Mouse (Mus musculus) forebrain, embryonic 10.5 days (tissue): ENCODE results near the gene Pqbp1. TPM values are rescaled to one million over a fixed set of nuclear protein-coding genes. Genes with fewer than 3 reads are reported as not detected.
A peak's percentile ranks its signal among the peaks of the same experiment; 100 is the strongest.

Experiments used
- DNase-seq: peaks from one replicate; pipeline ENCODE4 v3.0.0-alpha.2; 2017; ENCODE audit warnings: low spot score; ENCODE audit errors: extremely low spot score
- H3K27ac ChIP-seq: fragments of 300-500 bp; sonication (generic); 2 replicates; pipeline ENCODE4 v1.5.1; 2016; ENCODE audit warnings: mild to moderate bottlenecking
- H3K27me3 ChIP-seq: fragments of 300-500 bp; sonication (generic); 2 replicates; pipeline ENCODE4 v1.6.1; 2016; ENCODE audit warnings: mild to moderate bottlenecking; ENCODE audit not compliant: poor library complexity, severe bottlenecking
- H3K36me3 ChIP-seq: fragments of 300-500 bp; sonication (generic); replicated peaks from 2 replicates; pipeline ENCODE4 v1.6.1; 2016; ENCODE audit warnings: mild to moderate bottlenecking, moderate library complexity
- H3K4me1 ChIP-seq: fragments of 300-500 bp; sonication (generic); 2 replicates; pipeline ENCODE4 v1.6.1; 2016
- H3K4me3 ChIP-seq: fragments of 300-500 bp; sonication (generic); 2 replicates; pipeline ENCODE4 v1.5.1; 2016; ENCODE audit warnings: mild to moderate bottlenecking, moderate library complexity
- H3K9me3 ChIP-seq: fragments of 300-500 bp; sonication (generic); 2 replicates; pipeline ENCODE4 v1.6.1; 2016; ENCODE audit warnings: mild to moderate bottlenecking, moderate library complexity
- WGBS: fragments of 180-500 bp; shearing (Covaris S2); methylation state at CpG from one replicate; pipeline ENCODE4 v1.1.7; 2016; 5-methylcytosine and 5-hydroxymethylcytosine counted together
- polyA plus RNA-seq: library from polyadenylated mRNA; unstranded; fragments of >200 nt; fragmentation: Nextera tagmentation; extraction: Ambion mirVana; gene quantifications from 2 replicates; pipeline ENCODE4 v1.2.1, GENCODE M21; 2016

Pqbp1 gene
- 128 and 129 TPM in 2 replicates for polyA plus RNA-seq

DNA sequence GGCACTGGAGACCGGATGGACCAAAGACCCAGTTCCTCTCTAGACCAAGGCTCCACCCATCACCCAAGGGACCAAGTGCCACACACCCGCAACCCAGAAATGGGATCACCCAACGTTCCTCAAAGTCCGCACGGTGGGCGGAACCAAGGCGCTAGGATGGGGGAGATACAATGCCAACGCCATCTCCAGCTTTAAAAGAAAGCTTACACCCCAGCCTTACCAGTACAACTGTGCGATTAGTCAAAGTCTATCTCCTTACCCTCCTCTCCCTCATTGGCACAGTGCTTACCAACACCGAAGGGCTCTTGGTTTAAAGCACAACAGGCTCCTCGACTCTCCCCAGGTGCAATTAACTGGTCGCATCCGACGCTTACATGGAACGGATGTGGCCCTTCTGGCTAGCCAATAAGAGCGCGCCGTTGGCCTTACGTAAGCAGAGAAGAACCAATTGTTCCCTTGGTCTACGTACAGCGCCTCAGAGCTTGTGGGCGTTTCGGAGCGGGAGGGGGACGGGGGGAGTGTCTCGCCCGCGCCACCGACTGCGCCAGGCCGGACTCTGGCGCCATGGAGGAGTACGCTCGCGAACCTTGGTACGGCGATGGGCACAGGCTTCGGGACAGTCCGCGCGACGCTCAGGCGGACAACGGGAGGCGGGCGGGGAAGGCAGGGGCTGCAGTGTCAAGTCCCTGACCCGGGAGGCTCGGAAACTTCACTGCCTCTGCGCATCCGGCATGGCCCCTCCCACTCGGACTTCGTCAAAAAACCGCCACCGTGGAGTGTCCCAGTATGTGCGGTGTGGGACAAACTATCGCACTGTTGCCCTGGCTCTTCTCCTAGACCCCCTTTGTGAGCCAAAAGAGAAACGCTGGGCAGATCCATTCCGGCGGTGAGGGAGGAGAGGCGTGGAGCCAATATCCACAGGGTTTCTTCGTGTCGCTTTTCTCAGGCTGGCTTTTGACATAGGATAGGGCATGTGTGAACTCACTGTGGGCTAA is at the start of gene Pqbp1, which contains the start of gene Timm17b:
TSS of gene Pqbp1 (minus strand) at position 390 of the 995 bp plus-strand sequence.
TSS of gene Timm17b (plus strand) at position 478 of the 995 bp plus-strand sequence.
- Histone ChIP-seq H3K27ac (peak within 1 kb of the TSS; percentile 88), H3K27me3 (no peaks in the 10 kb centered on the region), H3K9me3 (no peaks in the 10 kb centered on the region), H3K4me1 (peaks cover 11% of the 10 kb centered on the region), H3K4me3 (peak within 1 kb of the TSS; percentile 63), H3K36me3 (peaks cover 29% of the 10 kb centered on the region)
- 14% methylated on average over 62 of the region's 62 CpGs for WGBS
- DNase-seq = peak; percentile 81

DNA sequence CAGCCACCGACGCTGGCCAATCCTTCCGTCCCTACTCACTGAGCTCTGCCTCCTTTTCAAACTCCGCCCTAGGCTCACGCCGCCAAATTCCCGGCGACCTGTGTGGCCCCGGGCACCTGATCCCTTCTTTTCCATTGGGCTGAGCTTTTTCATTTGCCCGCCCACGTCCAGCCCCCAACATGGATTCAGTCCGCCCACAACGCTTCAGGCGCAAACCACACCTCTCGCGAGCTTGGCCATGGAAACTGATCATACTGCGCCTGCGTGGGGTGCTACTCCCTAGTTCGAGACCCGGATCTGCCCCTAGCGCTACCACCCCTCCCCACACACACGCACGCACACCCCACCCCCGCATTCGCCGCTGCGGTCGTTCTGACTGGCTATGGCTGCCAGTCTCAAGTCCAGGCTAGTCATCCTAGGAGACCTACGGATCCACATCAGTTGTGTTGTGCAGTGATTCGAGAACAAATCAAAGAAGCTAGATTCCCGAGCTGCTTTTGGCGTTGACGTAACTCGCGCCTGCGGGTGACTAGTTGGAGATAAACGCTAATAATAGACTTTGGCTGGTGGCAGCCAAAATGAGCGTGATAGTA is 48.9 kb upstream of the Pqbp1 start:
- Histone ChIP-seq H3K27me3 (no peaks in the 10 kb centered on the region), H3K4me1 (peaks cover 17% of the 10 kb centered on the region), H3K36me3 (peaks cover 24% of the 10 kb centered on the region), H3K27ac (peak overlapping the region; percentile 85), H3K9me3 (peaks cover 5% of the 10 kb centered on the region; the same call in 1 of the 2 replicates), H3K4me3 (peak overlapping the region; percentile 58)
- DNase-seq = peak; percentile 92
- 15% methylated on average over 38 of the region's 38 CpGs for WGBS

DNA sequence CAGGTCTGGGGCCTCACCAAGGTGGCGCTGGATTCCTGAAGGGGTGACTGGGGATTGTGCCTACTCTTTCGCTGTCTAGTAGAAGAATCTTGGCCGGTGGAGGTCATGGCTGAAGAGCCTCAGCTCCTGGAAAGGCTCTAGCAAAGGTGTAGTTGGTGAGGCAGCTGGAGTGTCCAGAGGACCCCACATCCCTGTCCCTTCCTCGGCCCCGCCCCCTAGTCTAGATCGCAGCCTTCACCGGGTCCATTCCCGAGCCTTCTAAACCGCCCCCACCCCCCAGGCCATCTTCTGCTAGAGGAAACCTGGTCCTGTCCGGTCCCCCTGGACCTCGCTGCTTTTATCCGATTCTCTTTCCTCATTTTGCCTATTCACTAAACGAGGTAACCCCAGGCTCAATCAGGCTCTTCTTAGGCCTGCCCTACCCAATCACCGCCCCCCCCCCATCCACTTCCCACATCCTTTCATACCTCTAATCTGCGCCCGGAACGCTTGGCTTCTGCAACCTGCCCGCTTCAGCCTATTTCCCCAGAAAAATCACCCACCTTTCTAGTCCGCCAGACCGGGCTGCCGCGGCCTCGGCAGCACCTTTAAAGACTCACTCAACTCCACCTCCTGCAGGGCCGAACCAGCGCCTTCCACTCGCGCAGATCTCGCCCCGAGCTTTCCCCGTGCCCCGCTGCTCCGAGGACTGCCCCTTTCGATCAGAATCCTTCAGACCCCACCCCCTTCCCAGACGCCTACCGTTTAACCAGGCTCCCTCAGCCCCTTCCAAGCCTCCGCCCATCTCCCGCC is 48.2 kb upstream of the Pqbp1 start, which contains the start of gene Hdac6:
TSS of gene Hdac6 (minus strand) at position 782 of the 792 bp plus-strand sequence.
- 19% methylated on average over 37 of the region's 37 CpGs for WGBS
- DNase-seq = no peak
- H3K27me3 ChIP-seq = no peaks in the 10 kb centered on the region
- H3K4me1 ChIP-seq = peaks cover 17% of the 10 kb centered on the region
- peaks cover 24% of the 10 kb centered on the region for H3K36me3 ChIP-seq
- H3K4me3 ChIP-seq = peak within 1 kb of the TSS; percentile 58
- peak within 1 kb of the TSS; percentile 85 for H3K27ac ChIP-seq
- peaks cover 5% of the 10 kb centered on the region; the same call in 1 of the 2 replicates for H3K9me3 ChIP-seq

GRCm38 (mm10) chrX:7945618-7946017 is 46.5 kb upstream of the Pqbp1 start:
- peaks cover 5% of the 10 kb centered on the region; the same call in 1 of the 2 replicates for H3K9me3 ChIP-seq
- WGBS = 71% methylated on average over 8 of the region's 8 CpGs
- peaks cover 38% of the 10 kb centered on the region for H3K36me3 ChIP-seq
- peaks cover 8% of the 10 kb centered on the region for H3K4me1 ChIP-seq
- DNase-seq = no peak
- H3K27ac ChIP-seq = no peak overlapping the region
- H3K27me3 ChIP-seq = no peaks in the 10 kb centered on the region
- no peak overlapping the region for H3K4me3 ChIP-seq

- 94% methylated on average over 6 of the region's 6 CpGs for WGBS
Observed at GRCm38 (mm10) chrX:7937667-7938066, 38.6 kb upstream of the Pqbp1 start.

DNA sequence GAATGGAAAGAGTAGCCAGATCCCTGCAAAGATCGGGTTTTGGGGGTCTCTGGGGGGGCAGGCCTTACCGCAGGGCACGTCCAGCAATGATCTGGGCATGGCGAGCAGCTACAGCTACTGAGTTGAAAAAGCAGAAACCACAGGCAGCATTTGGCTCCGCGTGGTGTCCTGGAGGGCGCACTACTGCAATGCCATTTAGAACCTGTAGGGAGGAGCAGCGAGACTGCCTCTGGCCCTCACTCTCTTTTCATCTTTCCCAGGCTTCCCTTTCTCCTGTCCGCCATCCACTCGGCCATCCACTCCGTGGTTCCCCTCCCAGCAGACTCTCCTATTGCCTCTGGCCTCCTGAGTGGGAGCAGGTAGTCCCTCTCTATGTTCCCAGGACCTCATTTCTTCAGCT is 37.8 kb upstream of the Pqbp1 start:
- Histone ChIP-seq H3K36me3 (peaks cover 92% of the 10 kb centered on the region), H3K27ac (no peak overlapping the region), H3K4me1 (no peaks in the 10 kb centered on the region), H3K9me3 (no peaks in the 10 kb centered on the region; the same call in 1 of the 2 replicates), H3K27me3 (no peaks in the 10 kb centered on the region), H3K4me3 (no peak overlapping the region)
- WGBS = 65% methylated on average over 11 of the region's 11 CpGs
- DNase-seq = no peak

More at GRCm38 (mm10) chrX:7937667-7938066, 38.6 kb upstream of the Pqbp1 start:
- H3K9me3 ChIP-seq = no peaks in the 10 kb centered on the region; the same call in 1 of the 2 replicates
- peaks cover 88% of the 10 kb centered on the region for H3K36me3 ChIP-seq
- DNase-seq = no peak
- no peak overlapping the region for H3K27ac ChIP-seq
- H3K4me3 ChIP-seq = no peak overlapping the region
- H3K27me3 ChIP-seq = no peaks in the 10 kb centered on the region
- no peaks in the 10 kb centered on the region for H3K4me1 ChIP-seq

GRCm38 (mm10) chrX:7928270-7928790 is 29.3 kb upstream of the Pqbp1 start, which contains the start of gene Eras:
Gene Eras (minus strand): TSS chrX:7928607.
- DNase-seq = no peak
- WGBS = 14% methylated on average over 19 of the region's 19 CpGs
- Histone ChIP-seq H3K27me3 (peaks cover 60% of the 10 kb centered on the region), H3K4me1 (0 out of 2 replicates have a peak, but pooled peaks cover 15% of the 10 kb centered on the region), H3K27ac (no peak within 1 kb of the TSS), H3K9me3 (peaks cover 6% of the 10 kb centered on the region; the same call in 1 of the 2 replicates), H3K4me3 (peak within 1 kb of the TSS; percentile 19), H3K36me3 (peaks cover 45% of the 10 kb centered on the region)

- peak; percentile 22 for DNase-seq
- WGBS = 13% methylated on average over 10 of the region's 10 CpGs
- H3K9me3 ChIP-seq = peaks cover 6% of the 10 kb centered on the region; the same call in 1 of the 2 replicates
- peak overlapping the region; percentile 19; the same call in 1 of the 2 replicates for H3K4me3 ChIP-seq
- H3K36me3 ChIP-seq = peaks cover 33% of the 10 kb centered on the region
- H3K27ac ChIP-seq = no peak overlapping the region
- H3K4me1 ChIP-seq = peaks cover 24% of the 10 kb centered on the region
- H3K27me3 ChIP-seq = peaks cover 72% of the 10 kb centered on the region
Observed at GRCm38 (mm10) chrX:7927116-7927515, 28.0 kb upstream of the Pqbp1 start.

DNA sequence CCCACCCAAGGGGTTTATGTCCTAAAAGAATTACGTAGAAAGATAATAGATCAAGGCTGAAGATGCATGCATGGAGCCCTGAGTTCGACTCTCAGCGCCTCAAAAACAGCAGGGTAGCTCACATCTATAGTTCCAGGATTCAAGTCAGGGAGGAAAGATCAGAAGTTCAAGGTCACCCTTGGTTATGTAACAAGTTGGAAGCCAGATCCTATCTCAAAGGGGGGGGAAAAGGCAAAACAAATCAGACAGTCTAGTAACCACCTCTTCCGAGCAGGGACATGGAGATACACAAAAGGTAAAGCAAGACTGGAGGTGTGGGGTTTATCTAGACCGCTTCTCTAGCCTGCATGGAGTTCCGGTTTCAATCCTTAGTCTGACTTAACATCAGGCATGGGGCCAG is 27.2 kb upstream of the Pqbp1 start:
- 78% methylated on average over 6 of the region's 6 CpGs for WGBS
- Histone ChIP-seq H3K4me3 (no peak overlapping the region), H3K27me3 (peaks cover 80% of the 10 kb centered on the region), H3K4me1 (peaks cover 28% of the 10 kb centered on the region), H3K27ac (no peak overlapping the region), H3K36me3 (peaks cover 24% of the 10 kb centered on the region), H3K9me3 (peaks cover 6% of the 10 kb centered on the region; the same call in 1 of the 2 replicates)
- no peak for DNase-seq

DNA sequence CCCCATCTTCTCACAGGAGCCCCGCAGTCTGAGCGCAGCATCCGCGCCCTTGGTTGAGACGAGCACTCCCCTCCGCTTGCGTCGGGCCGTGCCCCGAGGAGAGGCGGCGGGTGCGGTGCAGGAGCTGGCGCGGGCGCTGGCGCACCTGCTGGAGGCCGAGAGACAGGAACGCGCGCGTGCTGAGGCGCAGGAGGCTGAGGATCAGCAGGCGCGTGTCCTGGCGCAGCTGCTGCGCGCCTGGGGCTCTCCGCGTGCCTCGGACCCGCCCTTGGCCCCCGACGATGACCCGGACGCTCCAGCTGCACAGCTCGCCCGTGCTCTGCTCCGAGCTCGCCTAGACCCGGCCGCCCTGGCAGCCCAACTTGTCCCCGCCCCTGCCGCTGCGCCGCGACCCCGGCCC is 23.0 kb upstream of the Pqbp1 start:
- Histone ChIP-seq H3K27ac (peak overlapping the region; percentile 40; the same call in 1 of the 2 replicates), H3K36me3 (no peaks in the 10 kb centered on the region), H3K9me3 (no peaks in the 10 kb centered on the region), H3K4me3 (peak overlapping the region; percentile 46), H3K27me3 (peaks cover 75% of the 10 kb centered on the region), H3K4me1 (peaks cover 30% of the 10 kb centered on the region)
- whole genome bisulfite sequencing = 19% methylated on average over 48 of the region's 48 CpGs
- peak; percentile 27 for DNase-seq

GRCm38 (mm10) chrX:7919601-7920383 is 20.7 kb upstream of the Pqbp1 start, which contains the start of gene Pcsk1n:
Gene Pcsk1n (plus strand): TSS chrX:7919822.
- 10% methylated on average over 40 of the region's 40 CpGs for WGBS

More at GRCm38 (mm10) chrX:7919601-7920383, 20.7 kb upstream of the Pqbp1 start, which contains the start of gene Pcsk1n:
- Histone ChIP-seq H3K9me3 (no peaks in the 10 kb centered on the region), H3K4me1 (peaks cover 30% of the 10 kb centered on the region), H3K27ac (peak within 1 kb of the TSS; percentile 73), H3K27me3 (peaks cover 53% of the 10 kb centered on the region), H3K4me3 (peak within 1 kb of the TSS; percentile 51), H3K36me3 (no peaks in the 10 kb centered on the region)
- DNase-seq = peak; percentile 51
